Mouse (Mus musculus) monocyte, adult 5-6 weeks (primary cell): Measurements from ENCODE around the gene Pgm2l1. TPM values are rescaled to one million over a fixed set of nuclear protein-coding genes. Genes with fewer than 3 reads are reported as not detected.

Experiments used
- ATAC-seq: fragments of 153-309, 156-312 bp; replicated peaks from 2 replicates; pipeline ENCODE4 v1.8.0; 2017; ENCODE audit warnings: mild to moderate bottlenecking; ENCODE audit not compliant: low TSS enrichment, insufficient number of reproducible peaks, severe bottlenecking, poor library complexity, low FRiP score
- total RNA-seq: library from RNA; stranded (forward); fragments of 200-1000, 200-491, 200-594 nt; gene quantifications from 3 replicates; pipeline ENCODE4 v1.2.3, GENCODE M21; 2017

The Pgm2l1 gene
- total RNA-seq, 1 experiment from 2014 or later: 6.1 TPM

GRCm38 (mm10) chr7:100325482-100325881, 98.3 kb downstream of the Pgm2l1 start:
- no peak for ATAC-seq

- no peak for ATAC-seq
Measured at GRCm38 (mm10) chr7:100327514-100327913, 100.3 kb downstream of the Pgm2l1 start.

Other genes with a start within 250 kb of the Pgm2l1 start
- 19.5 to 62.6 TPM (median 41.4 TPM) in 3 replicates for gene Rnf169, start 246.9 kb upstream of the Pgm2l1 start, total RNA-seq
- gene Chrdl2, start 221.2 kb upstream of the Pgm2l1 start, total RNA-seq: not detected in 3 replicates
- gene Pold3, start 105.8 kb upstream of the Pgm2l1 start, total RNA-seq: 56.5 to 79.7 TPM (median 70.0 TPM) in 3 replicates
- 1.9 to 4.9 TPM in 2 of 3 replicates, not detected in the other for gene Lipt2, start 68.1 kb upstream of the Pgm2l1 start, total RNA-seq
- gene Kcne3, start 50.9 kb upstream of the Pgm2l1 start, total RNA-seq: 0.43 to 1.1 TPM (median 0.87 TPM) in 3 replicates
- gene P4ha3, start 58.1 kb downstream of the Pgm2l1 start, total RNA-seq: not detected in 3 replicates
- gene C2cd3, start 144.8 kb downstream of the Pgm2l1 start, total RNA-seq: 14.5 to 39.8 TPM (median 23.7 TPM) in 3 replicates
- 44.9 to 68.1 TPM (median 64.4 TPM) in 3 replicates for gene Ppme1, start 144.9 kb downstream of the Pgm2l1 start, total RNA-seq
- 0.29 TPM in 1 of 3 replicates, not detected in the others for gene Ucp3, start 245.6 kb downstream of the Pgm2l1 start, total RNA-seq